Mouse (Mus musculus) heart, adult 2 months (tissue): Measurements from ENCODE around the gene Jmjd6. TPM values are rescaled to one million over a fixed set of nuclear protein-coding genes. Genes with fewer than 3 reads are reported as not detected.
A peak's percentile ranks its signal among the peaks of the same experiment; 100 is the strongest.

Source experiments
- DNase-seq, 2 experiments: peaks; one replicate each; pipeline ENCODE4 v3.0.0; 2021
- H3K27ac ChIP-seq: fragments of 200-600 bp; 2 replicates; pipeline ENCODE4 v1.8.1; 2022
- H3K27me3 ChIP-seq: fragments of 200-500 bp; 2 replicates; pipeline ENCODE4 v1.6.1; 2012; ENCODE audit warnings: mild to moderate bottlenecking, low read length, inconsistent platforms, mixed read lengths; ENCODE audit not compliant: control insufficient read depth, insufficient read depth
- H3K36me3 ChIP-seq: fragments of 200-500 bp; 2 replicates; pipeline ENCODE4 v1.6.1; 2012; ENCODE audit warnings: low read length, inconsistent platforms; ENCODE audit not compliant: control insufficient read depth, insufficient read depth
- H3K4me1 ChIP-seq: fragments of 200-500 bp; 2 replicates; pipeline ENCODE4 v1.6.1; 2011; ENCODE audit warnings: low read length; ENCODE audit not compliant: control insufficient read depth, insufficient read depth
- H3K4me3 ChIP-seq: fragments of 200-600 bp; 2 replicates; pipeline ENCODE4 v1.8.1; 2022
- H3K79me2 ChIP-seq: fragments of 200-500 bp; replicated peaks from 2 replicates; pipeline ENCODE4 v1.6.1; 2012; ENCODE audit warnings: mild to moderate bottlenecking, inconsistent platforms, low read length, moderate library complexity, mixed read lengths; ENCODE audit not compliant: control insufficient read depth, insufficient read depth
- H3K9ac ChIP-seq: fragments of 200-500 bp; 2 replicates; pipeline ENCODE4 v1.6.1; 2012; ENCODE audit warnings: low read depth, mild to moderate bottlenecking, control low read depth, inconsistent platforms, low read length, mixed read lengths
- CTCF ChIP-seq: fragments of 200-600 bp; IDR thresholded peaks from 2 replicates; pipeline ENCODE4 v1.8.1; 2022; ENCODE audit warnings: antibody characterized with exemption, mild to moderate bottlenecking, moderate library complexity
- EP300 ChIP-seq: fragments of 200-500 bp; IDR thresholded peaks from 2 replicates; pipeline ENCODE4 v1.6.1; 2011; ENCODE audit warnings: low read depth, low read length, control low read depth; ENCODE audit not compliant: insufficient read depth
- POLR2A ChIP-seq: fragments of 200-500 bp; IDR thresholded peaks from 2 replicates; pipeline ENCODE4 v1.6.1; 2011; ENCODE audit warnings: mild to moderate bottlenecking, low read depth, low read length, control low read depth; ENCODE audit not compliant: insufficient read depth
- WGBS: fragments of 180-500 bp; shearing (Covaris S2); methylation state at CpG from one replicate; pipeline ENCODE4 v1.1.7; 2018; 5-methylcytosine and 5-hydroxymethylcytosine counted together
- intact Hi-C: fragments of 180-260 bp; cut with DNase I; formaldehyde crosslinking; loops from one replicate; pipeline ENCODE4 v1.15.1; 2025
- polyA plus RNA-seq: library from polyadenylated mRNA; depleted of rRNA; stranded (reverse); fragments of >200 nt; gene quantifications from 2 replicates; pipeline ENCODE4 v1.2.3, GENCODE M21; 2012
- total RNA-seq, 2 experiments: library from RNA; stranded (reverse); gene quantifications; 2 replicates each; pipeline ENCODE4 v1.2.3; 2021

The Jmjd6 gene
- total and polyA plus RNA-seq, 3 experiments, result 14.6 to 37.4 (median 34.1) TPM

DNA sequence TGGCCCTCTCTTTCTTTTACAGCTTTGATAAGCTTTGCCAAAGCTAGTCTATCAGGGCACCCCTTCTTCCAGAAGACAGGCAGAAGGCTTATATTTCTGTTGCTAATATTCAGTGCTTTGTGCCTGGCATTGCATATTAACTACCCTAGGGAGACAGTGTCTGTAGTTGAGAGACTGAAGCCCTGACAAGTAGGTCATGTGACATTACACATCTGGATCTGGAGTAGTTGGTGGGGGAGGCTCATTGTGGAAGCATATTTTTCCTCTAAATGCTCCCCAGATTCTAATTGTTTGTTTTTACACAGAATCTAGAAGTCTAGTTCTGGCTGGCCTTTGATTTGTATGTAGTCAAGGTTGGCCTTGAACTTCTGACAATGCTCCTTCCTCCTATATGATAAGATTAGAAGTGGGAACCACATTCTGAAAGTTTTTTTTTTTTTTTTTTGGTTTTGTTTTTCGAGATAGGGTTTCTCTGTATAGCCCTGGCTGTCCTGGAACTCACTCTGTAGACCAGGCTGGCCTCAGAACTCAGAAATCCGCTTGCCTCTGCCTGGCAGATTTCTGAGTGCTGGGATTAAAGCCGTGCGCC lies 3.4 kb upstream of the Jmjd6 start:
- intact Hi-C loops, result no loop called here
- Histone ChIP-seq H3K4me1 (peaks cover 4% of the 10 kb centered on the region; the same call in 1 of the 2 replicates), H3K27ac (no peak overlapping the region), H3K27me3 (no peaks in the 10 kb centered on the region), H3K36me3 (peaks cover 37% of the 10 kb centered on the region), H3K4me3 (no peak overlapping the region), H3K9ac (no peak overlapping the region), H3K79me2 (no peaks in the 10 kb centered on the region)
- TF ChIP-seq POLR2A (no peak), EP300 (no peak), CTCF (no peak)
- no peak for DNase-seq
- 70% methylated on average over 4 of the region's 4 CpGs for WGBS

DNA sequence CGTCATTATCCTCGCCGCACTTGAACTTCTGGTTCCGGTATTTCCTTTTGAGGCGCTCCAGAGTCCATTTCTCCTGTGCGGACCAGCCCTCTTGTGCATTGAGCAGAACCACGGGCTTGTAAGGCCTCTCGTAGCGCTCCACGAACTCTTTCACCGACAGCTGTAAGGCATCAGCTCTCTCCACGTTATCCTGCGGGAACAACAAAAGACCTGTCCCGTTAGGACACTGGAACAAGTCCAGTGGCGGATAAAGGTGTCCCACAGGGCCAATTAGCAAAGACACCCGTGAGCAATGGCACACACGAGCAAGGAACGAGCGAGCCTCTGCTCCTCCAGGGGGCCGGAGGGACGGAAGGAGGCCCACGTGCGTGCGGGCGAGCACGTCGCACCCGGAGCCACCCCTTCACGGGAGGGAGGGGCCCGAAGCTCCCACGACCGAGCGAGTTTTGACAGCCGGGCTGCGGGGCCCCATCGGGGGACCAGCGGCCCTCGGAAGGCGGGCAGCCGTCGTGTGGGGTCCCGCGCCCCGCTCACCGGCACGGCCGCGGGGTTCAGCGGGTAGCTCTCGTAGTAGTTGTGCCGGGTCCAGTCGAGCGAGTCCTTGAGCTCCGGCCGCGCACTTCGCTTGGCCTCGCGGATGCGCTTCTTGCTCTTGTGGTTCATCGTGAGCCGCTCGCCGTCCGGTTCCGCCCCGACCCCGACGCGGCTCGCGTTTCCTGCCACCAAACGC lies 553 bp downstream of the Jmjd6 start:
- Histone ChIP-seq H3K79me2 (no peaks in the 10 kb centered on the region; the same call in 1 of the 2 replicates), H3K36me3 (peaks cover 15% of the 10 kb centered on the region), H3K4me3 (peak overlapping the region; percentile 99), H3K4me1 (peaks cover 5% of the 10 kb centered on the region), H3K9ac (peak overlapping the region; percentile 73), H3K27ac (peak overlapping the region; percentile 98), H3K27me3 (no peaks in the 10 kb centered on the region)
- intact Hi-C loops, result loop anchor here (1.0 to 2.0 kb wide), 2 partner anchors 9 to 16 kb away; no protein-coding TSS in a partner anchor
- DNase-seq, result peak in 1 of 2 experiments; percentile 84
- WGBS, result under 1% methylated on average over 73 of the region's 73 CpGs
- no peak; the same call in 1 of the 2 replicates for TF ChIP-seq POLR2A
- TF ChIP-seq CTCF, result peak; percentile 29; the same call in 1 of the 2 replicates
- TF ChIP-seq EP300, result no peak

DNA sequence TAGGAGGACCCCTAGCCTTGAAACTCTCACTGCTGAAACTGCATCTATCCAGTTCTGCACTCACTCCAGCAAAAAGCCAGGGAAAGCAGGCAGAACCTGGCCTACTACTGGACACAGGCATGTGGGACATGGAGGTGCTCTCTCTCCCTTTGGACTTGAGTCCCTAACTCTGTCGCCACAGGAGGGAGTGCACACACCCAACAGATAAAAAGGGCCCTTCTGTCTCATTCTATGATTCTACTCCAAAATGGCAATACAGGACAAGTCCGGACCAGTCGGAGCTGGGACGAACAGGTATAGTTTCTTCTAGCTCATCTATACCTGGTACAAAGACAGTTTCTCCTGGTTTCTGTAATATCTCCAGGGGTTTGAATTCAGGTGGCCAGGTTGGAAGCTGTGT lies 2.5 kb downstream of the Jmjd6 start:
- H3K4me1 ChIP-seq, result peaks cover 5% of the 10 kb centered on the region
- DNase-seq, result no peak
- H3K27me3 ChIP-seq, result no peaks in the 10 kb centered on the region
- H3K79me2 ChIP-seq, result no peaks in the 10 kb centered on the region; the same call in 1 of the 2 replicates
- H3K27ac ChIP-seq, result no peak overlapping the region
- 75% methylated on average over 4 of the region's 4 CpGs for WGBS
- H3K9ac ChIP-seq, result no peak overlapping the region
- H3K4me3 ChIP-seq, result no peak overlapping the region
- peaks cover 12% of the 10 kb centered on the region for H3K36me3 ChIP-seq
- intact Hi-C loops, result no loop called here
- no peak for TF ChIP-seq CTCF
- no peak for TF ChIP-seq POLR2A

DNA sequence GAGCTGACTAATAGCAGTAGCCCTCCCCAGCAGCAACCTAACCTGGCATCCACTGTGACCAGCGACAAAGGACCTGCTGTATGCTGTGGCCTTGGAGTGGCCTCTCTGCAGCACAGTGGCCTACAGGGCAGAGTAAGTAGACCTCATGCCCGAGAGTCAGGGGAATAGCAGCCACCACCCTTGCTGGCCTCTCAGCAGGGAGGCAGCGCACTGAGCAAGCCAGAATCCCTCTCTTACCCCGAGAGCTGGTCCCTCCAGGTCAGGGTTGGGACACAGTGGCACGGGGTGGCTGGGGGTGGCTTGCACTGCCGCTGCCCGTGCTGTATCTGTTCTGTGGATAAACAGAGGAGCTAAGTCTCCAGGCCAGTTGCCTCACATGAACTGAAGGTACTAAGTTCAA lies 3.6 kb downstream of the Jmjd6 start:
- no peaks in the 10 kb centered on the region for H3K27me3 ChIP-seq
- H3K36me3 ChIP-seq, result peaks cover 12% of the 10 kb centered on the region
- TF ChIP-seq EP300 (no peak), CTCF (no peak), POLR2A (no peak)
- H3K9ac ChIP-seq, result no peak overlapping the region
- intact Hi-C loops, result no loop called here
- no peak overlapping the region for H3K4me3 ChIP-seq
- whole genome bisulfite sequencing, result 64% methylated on average over 7 of the region's 7 CpGs
- peaks cover 5% of the 10 kb centered on the region for H3K4me1 ChIP-seq
- H3K27ac ChIP-seq, result no peak overlapping the region
- DNase-seq, result no peak
- H3K79me2 ChIP-seq, result no peaks in the 10 kb centered on the region; the same call in 1 of the 2 replicates

DNA sequence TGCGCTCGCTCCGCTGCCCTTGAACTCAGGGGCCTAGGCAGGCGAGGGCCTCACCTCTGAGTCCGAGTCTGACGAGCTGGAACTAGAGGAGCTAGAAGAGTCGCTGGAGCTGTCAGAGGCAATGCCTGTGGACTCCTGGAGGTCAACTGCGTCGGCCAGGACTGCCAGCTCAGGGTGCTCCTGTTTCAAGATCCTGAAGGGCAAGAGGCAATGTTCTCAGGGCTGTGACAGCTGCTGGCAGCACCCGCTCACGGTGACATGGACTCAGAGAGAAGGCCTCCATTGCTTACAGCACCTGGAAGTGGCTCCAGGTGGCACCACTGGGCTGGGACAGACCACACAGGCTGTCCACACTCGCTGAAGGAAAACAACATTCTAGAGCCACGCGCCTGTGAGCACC lies 4.3 kb downstream of the Jmjd6 start:
- 70% methylated on average over 14 of the region's 14 CpGs for WGBS
- DNase-seq, result peak in 1 of 2 experiments; percentile 44

DNA sequence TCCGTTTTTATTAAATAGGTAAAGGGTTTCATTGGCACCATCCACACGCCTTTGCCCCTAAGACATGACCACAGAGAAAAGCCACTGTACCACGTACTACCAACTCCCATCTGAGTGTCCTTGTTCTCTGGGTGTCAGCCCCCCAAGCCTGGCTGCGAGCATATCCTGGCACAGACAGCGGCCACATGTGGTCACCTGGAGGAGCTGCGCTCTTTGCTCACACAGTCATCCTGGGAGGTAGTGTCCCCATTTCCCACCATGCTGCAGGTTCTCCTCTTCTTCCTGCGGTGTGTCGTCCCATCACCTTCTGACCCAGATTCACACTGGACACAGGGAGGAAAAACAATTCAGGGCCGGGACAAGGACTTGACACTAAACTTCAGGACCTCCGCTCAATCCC lies 5.8 kb downstream of the Jmjd6 start:
- TF ChIP-seq EP300, result no peak
- no peak for TF ChIP-seq CTCF
- no peak for TF ChIP-seq POLR2A
- Histone ChIP-seq H3K9ac (no peak overlapping the region), H3K79me2 (no peaks in the 10 kb centered on the region; the same call in 1 of the 2 replicates), H3K27ac (no peak overlapping the region), H3K4me1 (peaks cover 5% of the 10 kb centered on the region), H3K4me3 (no peak overlapping the region), H3K27me3 (no peaks in the 10 kb centered on the region), H3K36me3 (peaks cover 12% of the 10 kb centered on the region)
- DNase-seq, result no peak
- 88% methylated on average over 10 of the region's 10 CpGs for WGBS
- intact Hi-C loops, result no loop called here

More for the DNA sequence above, 4.3 kb downstream of the Jmjd6 start:
- intact Hi-C loops, result no loop called here
- peaks cover 12% of the 10 kb centered on the region for H3K36me3 ChIP-seq
- TF ChIP-seq CTCF (peak; percentile 23), EP300 (no peak), POLR2A (no peak)
- no peaks in the 10 kb centered on the region for H3K27me3 ChIP-seq
- no peaks in the 10 kb centered on the region; the same call in 1 of the 2 replicates for H3K79me2 ChIP-seq
- H3K4me1 ChIP-seq, result peaks cover 5% of the 10 kb centered on the region
- H3K27ac ChIP-seq, result peak overlapping the region; percentile 8; the same call in 1 of the 2 replicates
- no peak overlapping the region for H3K4me3 ChIP-seq
- no peak overlapping the region for H3K9ac ChIP-seq
